Mouse (Mus musculus) ovary, postnatal 14 days (tissue): ENCODE results near the gene Adamtsl5.

ENCODE experiments used
- DNase-seq: peaks from one replicate; pipeline ENCODE4 v3.0.0; 2022; ENCODE audit warnings: low spot score

The Adamtsl5 gene

GRCm38 (mm10) chr10:80294311-80294710 is 53.9 kb downstream of the Adamtsl5 start:
- no peak for DNase-seq

- DNase-seq: no peak
These were observed 54.9 kb downstream of the Adamtsl5 start for GRCm38 (mm10) chr10:80293325-80293724.

GRCm38 (mm10) chr10:80292251-80293146 is 55.7 kb downstream of the Adamtsl5 start, which contains the start of gene Rps15:
Rps15 (plus strand) TSS chr10:80292453.
- peak; percentile 89 for DNase-seq
